Mouse (Mus musculus) limb, embryonic 14.5 days (tissue): Measurements from ENCODE around the gene Arhgap9. TPM values are rescaled to one million over a fixed set of nuclear protein-coding genes. Genes with fewer than 3 reads are reported as not detected.

Experiments used
- ATAC-seq: fragments of 200-750 bp; cut with Nextera tagmentation; 2 replicates; pipeline ENCODE4 v1.8.0; 2017; ENCODE audit warnings: low read depth, moderate number of reproducible peaks, moderate TSS enrichment; ENCODE audit not compliant: low FRiP score
- DNase-seq: peaks from one replicate; pipeline ENCODE4 v3.0.0-alpha.2; 2015; ENCODE audit warnings: low spot score
- H3K27ac ChIP-seq: fragments of 300-500 bp; sonication (generic); replicated peaks from 2 replicates; pipeline ENCODE4 v1.5.1; 2014; ENCODE audit warnings: low read depth, mild to moderate bottlenecking, low read length, moderate library complexity, mixed read lengths
- H3K27me3 ChIP-seq: fragments of 300-500 bp; sonication (generic); 2 replicates; pipeline ENCODE4 v1.6.1; 2014; ENCODE audit warnings: low read length, mixed read lengths; ENCODE audit not compliant: control insufficient read depth, insufficient read depth
- H3K36me3 ChIP-seq: fragments of 300-500 bp; sonication (generic); 2 replicates; pipeline ENCODE4 v1.6.1; 2014; ENCODE audit warnings: mild to moderate bottlenecking, low read length, moderate library complexity, mixed read lengths; ENCODE audit not compliant: control insufficient read depth, insufficient read depth
- H3K4me1 ChIP-seq: fragments of 300-500 bp; sonication (generic); 2 replicates; pipeline ENCODE4 v1.6.1; 2014; ENCODE audit warnings: antibody characterized with exemption, low read length, mixed read lengths; ENCODE audit not compliant: control insufficient read depth, insufficient read depth
- H3K4me2 ChIP-seq: fragments of 300-500 bp; sonication (generic); replicated peaks from 2 replicates; pipeline ENCODE4 v1.6.1; 2014; ENCODE audit warnings: low read depth, mild to moderate bottlenecking, low read length, moderate library complexity; ENCODE audit not compliant: severe bottlenecking
- H3K4me3 ChIP-seq: fragments of 300-500 bp; sonication (generic); replicated peaks from 2 replicates; pipeline ENCODE4 v1.5.1; 2014; ENCODE audit warnings: low read length
- H3K9ac ChIP-seq: fragments of 300-500 bp; sonication (generic); 2 replicates; pipeline ENCODE4 v1.6.1; 2014; ENCODE audit warnings: mild to moderate bottlenecking, low read depth, low read length, moderate library complexity; ENCODE audit not compliant: severe bottlenecking
- H3K9me3 ChIP-seq: fragments of 300-500 bp; sonication (generic); 2 replicates; pipeline ENCODE4 v1.6.1; 2016; ENCODE audit warnings: low read length; ENCODE audit not compliant: control insufficient read depth
- POLR2A ChIP-seq: fragments of 200-500 bp; IDR thresholded peaks from 2 replicates; pipeline ENCODE4 v1.8.0; 2012; ENCODE audit warnings: inconsistent platforms, mild to moderate bottlenecking, moderate library complexity, borderline replicate concordance; ENCODE audit not compliant: insufficient read depth, insufficient read length; ENCODE audit errors: extremely low read depth
- WGBS: fragments of 180-500 bp; shearing (Covaris S2); extraction: QIAGEN DNeasy Blood & Tissue Kit; methylation state at CpG from one replicate; pipeline ENCODE4 v1.1.7; 2014; 5-methylcytosine and 5-hydroxymethylcytosine counted together
- polyA plus RNA-seq, 2 experiments: library from polyadenylated mRNA; depleted of rRNA in 1 of 2; stranded (reverse) in 1 of 2; unstranded in 1 of 2; fragments of >200 nt; fragmentation: Nextera tagmentation in 1 of 2; extraction: Ambion mirVana in 1 of 2; gene quantifications; 2 replicates each; pipeline versions ENCODE4 v1.2.1 to v1.2.3; 2012 to 2014

Arhgap9 gene
- polyA plus RNA-seq, 2 experiments = 5.5 to 5.6 TPM

DNA sequence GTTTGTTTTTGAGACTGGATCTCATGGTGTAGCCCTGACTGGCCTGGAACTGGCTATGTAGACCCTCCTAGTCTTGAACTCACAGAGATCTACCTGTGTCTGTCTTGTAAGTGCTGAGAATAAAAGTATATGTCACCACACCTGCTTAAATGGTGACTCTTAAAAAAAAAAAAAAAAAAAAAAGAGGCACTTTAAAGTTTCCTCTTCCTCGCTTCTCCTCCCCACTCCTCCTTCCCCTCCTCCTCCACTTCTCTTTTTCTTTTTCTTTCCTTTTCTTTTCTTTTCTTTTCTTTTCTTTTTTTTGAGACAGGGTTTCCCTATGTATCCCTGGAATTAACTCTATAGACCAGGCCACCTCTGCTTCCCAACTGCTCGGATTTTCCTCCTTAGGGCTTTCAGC is 49.3 kb downstream of the Arhgap9 start:
- Histone ChIP-seq H3K4me2 (no peak overlapping the region), H3K27me3 (no peaks in the 10 kb centered on the region), H3K9ac (no peak overlapping the region), H3K36me3 (no peaks in the 10 kb centered on the region), H3K4me1 (no peaks in the 10 kb centered on the region), H3K4me3 (no peak overlapping the region), H3K9me3 (no peaks in the 10 kb centered on the region), H3K27ac (no peak overlapping the region)
- TF ChIP-seq POLR2A = no peak
- DNase-seq (no peak), ATAC-seq (no peak)
- WGBS = 81% methylated on average over 2 of the region's 2 CpGs

DNA sequence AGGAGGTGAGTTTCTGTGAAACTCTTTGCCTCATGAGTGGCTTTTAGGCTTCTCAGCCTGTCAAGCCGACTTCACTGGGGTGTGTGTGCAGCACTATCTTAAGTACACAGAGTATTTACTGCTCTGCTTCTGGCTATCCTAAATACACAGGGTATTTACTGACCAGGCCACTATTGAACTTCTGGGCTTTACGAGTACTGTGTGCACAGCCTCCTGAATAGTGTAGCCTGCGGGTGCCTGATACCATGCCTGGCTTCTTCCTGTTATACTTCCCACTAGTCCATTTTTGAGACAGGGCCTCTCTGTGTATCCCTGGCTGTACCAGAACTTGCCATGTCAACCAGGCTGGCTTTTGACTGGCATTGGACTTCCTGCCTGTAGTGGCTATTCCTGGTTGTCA is 55.9 kb downstream of the Arhgap9 start:
- no peak overlapping the region for H3K27ac ChIP-seq
- H3K27me3 ChIP-seq = no peaks in the 10 kb centered on the region
- DNase-seq (no peak), ATAC-seq (no peak)
- 63% methylated on average over 3 of the region's 3 CpGs for WGBS
- H3K4me2 ChIP-seq = no peak overlapping the region
- no peak overlapping the region for H3K9ac ChIP-seq
- H3K4me1 ChIP-seq = peaks cover 9% of the 10 kb centered on the region
- no peak overlapping the region for H3K4me3 ChIP-seq
- TF ChIP-seq POLR2A = no peak
- no peaks in the 10 kb centered on the region for H3K36me3 ChIP-seq
- no peaks in the 10 kb centered on the region for H3K9me3 ChIP-seq

Other genes starting within 250 kb of the Arhgap9 start
- 5.3 and 6.0 TPM in 2 replicates for gene Agap2, start 246.7 kb upstream of the Arhgap9 start, polyA plus RNA-seq (2012; rRNA removed)
- gene Agap2, start 246.7 kb upstream of the Arhgap9 start, polyA plus RNA-seq (2014; fragmentation: Nextera tagmentation; extraction: Ambion mirVana) = 0.32 and 0.57 TPM in 2 replicates
- gene Os9, start 200.8 kb upstream of the Arhgap9 start, polyA plus RNA-seq (2012; rRNA removed) = 60.6 and 61.0 TPM in 2 replicates
- gene Os9, start 200.8 kb upstream of the Arhgap9 start, polyA plus RNA-seq (2014; fragmentation: Nextera tagmentation; extraction: Ambion mirVana) = 54.7 and 57.6 TPM in 2 replicates
- gene B4galnt1, start 156.7 kb upstream of the Arhgap9 start, polyA plus RNA-seq (2012; rRNA removed) = 12.1 and 15.0 TPM in 2 replicates
- 10.8 and 11.8 TPM in 2 replicates for gene B4galnt1, start 156.7 kb upstream of the Arhgap9 start, polyA plus RNA-seq (2014; fragmentation: Nextera tagmentation; extraction: Ambion mirVana)
- 2.9 and 3.7 TPM in 2 replicates for gene Slc26a10, start 141.3 kb upstream of the Arhgap9 start, polyA plus RNA-seq (2012; rRNA removed)
- gene Slc26a10, start 141.3 kb upstream of the Arhgap9 start, polyA plus RNA-seq (2014; fragmentation: Nextera tagmentation; extraction: Ambion mirVana) = 0.81 and 1.2 TPM in 2 replicates
- 228 and 246 TPM in 2 replicates for gene Arhgef25, start 131.9 kb upstream of the Arhgap9 start, polyA plus RNA-seq (2012; rRNA removed)
- 86.8 and 113 TPM in 2 replicates for gene Arhgef25, start 131.9 kb upstream of the Arhgap9 start, polyA plus RNA-seq (2014; fragmentation: Nextera tagmentation; extraction: Ambion mirVana)
- gene Dtx3, start 126.2 kb upstream of the Arhgap9 start, polyA plus RNA-seq (2012; rRNA removed) = 565 and 712 TPM in 2 replicates
- gene Dtx3, start 126.2 kb upstream of the Arhgap9 start, polyA plus RNA-seq (2014; fragmentation: Nextera tagmentation; extraction: Ambion mirVana) = 157 and 184 TPM in 2 replicates
- gene Pip4k2c, start 110.4 kb upstream of the Arhgap9 start, polyA plus RNA-seq (2012; rRNA removed) = 33.1 and 37.5 TPM in 2 replicates
- 22.0 and 23.3 TPM in 2 replicates for gene Pip4k2c, start 110.4 kb upstream of the Arhgap9 start, polyA plus RNA-seq (2014; fragmentation: Nextera tagmentation; extraction: Ambion mirVana)
- 9.4 and 9.7 TPM in 2 replicates for gene Kif5a, start 58.6 kb upstream of the Arhgap9 start, polyA plus RNA-seq (2012; rRNA removed)
- gene Kif5a, start 58.6 kb upstream of the Arhgap9 start, polyA plus RNA-seq (2014; fragmentation: Nextera tagmentation; extraction: Ambion mirVana) = 2.8 and 3.5 TPM in 2 replicates
- gene Dctn2, start 55.6 kb upstream of the Arhgap9 start, polyA plus RNA-seq (2012; rRNA removed) = 221 and 240 TPM in 2 replicates
- gene Dctn2, start 55.6 kb upstream of the Arhgap9 start, polyA plus RNA-seq (2014; fragmentation: Nextera tagmentation; extraction: Ambion mirVana) = 168 and 178 TPM in 2 replicates
- 68.1 and 86.6 TPM in 2 replicates for gene Mbd6, start 32.9 kb upstream of the Arhgap9 start, polyA plus RNA-seq (2012; rRNA removed)
- 19.9 and 20.7 TPM in 2 replicates for gene Mbd6, start 32.9 kb upstream of the Arhgap9 start, polyA plus RNA-seq (2014; fragmentation: Nextera tagmentation; extraction: Ambion mirVana)
- gene Mars, start 10.2 kb upstream of the Arhgap9 start, polyA plus RNA-seq (2012; rRNA removed) = 78.5 and 79.8 TPM in 2 replicates
- 113 and 114 TPM in 2 replicates for gene Mars, start 10.2 kb upstream of the Arhgap9 start, polyA plus RNA-seq (2014; fragmentation: Nextera tagmentation; extraction: Ambion mirVana)
- gene Gli1, start 20.0 kb downstream of the Arhgap9 start, polyA plus RNA-seq (2012; rRNA removed) = 118 and 157 TPM in 2 replicates
- gene Gli1, start 20.0 kb downstream of the Arhgap9 start, polyA plus RNA-seq (2014; fragmentation: Nextera tagmentation; extraction: Ambion mirVana) = 16.4 and 19.9 TPM in 2 replicates
- gene Inhbe, start 32.4 kb downstream of the Arhgap9 start, polyA plus RNA-seq (2012; rRNA removed) = 0.01 TPM in 1 of 2 replicates, not detected in the other
- gene Inhbe, start 32.4 kb downstream of the Arhgap9 start, polyA plus RNA-seq (2014; fragmentation: Nextera tagmentation; extraction: Ambion mirVana) = not detected in 2 replicates
- not detected in 2 replicates for gene Inhbc, start 48.5 kb downstream of the Arhgap9 start, polyA plus RNA-seq (2012; rRNA removed)
- gene Inhbc, start 48.5 kb downstream of the Arhgap9 start, polyA plus RNA-seq (2014; fragmentation: Nextera tagmentation; extraction: Ambion mirVana) = not detected in 2 replicates
- gene R3hdm2, start 58.4 kb downstream of the Arhgap9 start, polyA plus RNA-seq (2012; rRNA removed) = 58.0 and 85.5 TPM in 2 replicates
- 38.3 and 39.5 TPM in 2 replicates for gene R3hdm2, start 58.4 kb downstream of the Arhgap9 start, polyA plus RNA-seq (2014; fragmentation: Nextera tagmentation; extraction: Ambion mirVana)
- 33.3 and 43.2 TPM in 2 replicates for gene Stac3, start 179.7 kb downstream of the Arhgap9 start, polyA plus RNA-seq (2012; rRNA removed)
- gene Stac3, start 179.7 kb downstream of the Arhgap9 start, polyA plus RNA-seq (2014; fragmentation: Nextera tagmentation; extraction: Ambion mirVana) = 2.0 and 4.4 TPM in 2 replicates
- gene Ndufa4l2, start 193.0 kb downstream of the Arhgap9 start, polyA plus RNA-seq (2012; rRNA removed) = 31.7 and 36.9 TPM in 2 replicates
- 44.5 and 62.9 TPM in 2 replicates for gene Ndufa4l2, start 193.0 kb downstream of the Arhgap9 start, polyA plus RNA-seq (2014; fragmentation: Nextera tagmentation; extraction: Ambion mirVana)
- 146 and 178 TPM in 2 replicates for gene Shmt2, start 200.5 kb downstream of the Arhgap9 start, polyA plus RNA-seq (2012; rRNA removed)
- 89.4 and 94.6 TPM in 2 replicates for gene Shmt2, start 200.5 kb downstream of the Arhgap9 start, polyA plus RNA-seq (2014; fragmentation: Nextera tagmentation; extraction: Ambion mirVana)
- gene Nxph4, start 212.6 kb downstream of the Arhgap9 start, polyA plus RNA-seq (2012; rRNA removed) = 7.2 and 9.6 TPM in 2 replicates
- gene Nxph4, start 212.6 kb downstream of the Arhgap9 start, polyA plus RNA-seq (2014; fragmentation: Nextera tagmentation; extraction: Ambion mirVana) = 17.5 and 19.9 TPM in 2 replicates